Mouse (Mus musculus) gastrocnemius, adult 18-20 months (tissue): ENCODE measurements around the gene Myom1. TPM values are rescaled to one million over a fixed set of nuclear protein-coding genes. Genes with fewer than 3 reads are reported as not detected.

Source experiments
- DNase-seq: peaks from one replicate; pipeline ENCODE4 v3.0.0; 2021; ENCODE audit warnings: low spot score
- total RNA-seq, 2 experiments: library from RNA; stranded (reverse); gene quantifications; 2 replicates each; pipeline ENCODE4 v1.2.3; 2021

Gene Myom1
- total RNA-seq, 2 experiments from 2014 or later = 1,275 to 1,360 TPM

DNA sequence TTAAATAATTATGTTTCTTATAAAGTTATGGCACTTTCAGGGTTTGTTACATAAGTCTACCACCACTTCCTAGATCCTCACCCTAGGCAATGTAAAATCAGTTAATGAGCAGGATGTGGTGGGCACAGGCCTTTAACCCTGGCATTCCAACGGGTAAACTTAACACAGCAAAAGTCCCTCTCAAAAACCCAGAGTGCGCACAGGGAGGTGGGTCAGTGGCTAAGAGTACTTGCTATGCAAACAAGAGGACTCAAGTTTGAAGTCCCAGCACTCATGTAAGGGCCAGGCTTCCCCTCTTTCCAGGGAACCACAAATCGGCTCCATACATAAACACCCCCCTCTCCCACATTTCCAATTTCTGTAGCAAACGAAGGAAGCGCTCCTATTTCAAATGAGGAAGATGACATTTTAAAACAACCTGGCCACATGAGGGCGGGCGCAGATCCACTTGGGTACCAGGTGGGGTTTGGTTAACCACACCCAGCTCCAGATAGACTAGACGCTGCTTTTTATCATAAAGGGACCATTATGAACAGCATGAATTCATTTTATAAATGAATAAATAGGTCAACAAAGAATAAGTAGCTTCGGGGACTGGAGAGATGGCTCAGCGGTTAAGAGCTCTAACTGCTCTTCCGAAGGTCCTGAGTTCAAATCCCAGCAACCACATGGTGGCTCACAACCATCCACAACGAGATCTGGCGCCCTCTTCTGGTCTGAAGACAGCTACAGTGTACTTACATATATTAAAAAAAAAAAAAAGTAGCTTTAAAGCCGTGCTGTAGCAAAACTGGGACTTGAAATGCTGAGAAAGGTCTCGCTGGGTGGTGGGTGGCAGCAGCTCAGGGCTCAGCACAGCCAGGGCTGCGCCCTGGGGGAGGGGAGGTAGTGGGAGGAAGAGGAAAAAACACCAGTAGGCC is 10.5 kb upstream of the Myom1 start:
- no peak for DNase-seq

- no peak for DNase-seq
Measured at GRCm38 (mm10) chr17:70992662-70993061, 9.8 kb upstream of the Myom1 start.

- peak; percentile 45 for DNase-seq
Measured at GRCm38 (mm10) chr17:70993385-70993807, 9.0 kb upstream of the Myom1 start.

DNA sequence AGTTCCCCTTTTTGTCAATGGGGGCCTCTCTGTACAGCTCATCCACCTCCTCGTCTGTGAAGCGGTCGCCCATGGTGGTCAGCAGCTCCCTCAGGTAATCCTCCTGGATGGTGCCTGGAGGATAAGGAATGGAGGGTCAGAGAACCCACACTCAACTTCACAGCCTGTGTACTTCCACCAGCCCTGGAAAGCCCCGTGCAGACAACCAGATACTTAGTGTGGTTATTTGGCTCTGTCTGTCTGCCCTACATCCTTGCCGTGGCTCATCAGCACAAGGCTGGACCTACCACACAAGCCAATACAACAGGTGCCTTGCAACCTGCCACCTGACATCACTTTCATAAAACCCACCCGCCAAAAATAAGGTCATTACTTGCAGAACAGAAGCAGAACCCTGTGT is 7.8 kb upstream of the Myom1 start:
- DNase-seq = no peak

DNA sequence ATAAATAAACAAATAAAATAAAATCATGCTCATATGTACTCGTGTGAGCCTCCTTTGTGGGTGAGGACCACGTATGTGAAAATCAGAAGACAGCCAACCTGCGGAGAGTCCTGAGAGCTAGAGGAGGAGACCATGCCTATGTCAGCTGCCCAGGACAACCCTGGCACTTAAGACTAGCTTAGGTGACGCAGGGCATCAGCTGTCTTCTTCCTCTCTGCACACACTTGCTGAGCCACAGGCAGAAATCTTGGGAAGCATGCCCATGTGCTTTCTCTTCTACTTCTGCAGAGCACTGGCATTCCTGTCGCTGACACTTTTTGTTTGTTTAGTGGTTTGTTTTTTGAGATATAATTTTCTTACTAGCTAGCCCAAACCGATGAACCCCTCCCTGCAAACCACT is 6.9 kb upstream of the Myom1 start:
- DNase-seq = peak; percentile 62

- DNase-seq = no peak
Measured at GRCm38 (mm10) chr17:70997836-70998235, 4.6 kb upstream of the Myom1 start.

GRCm38 (mm10) chr17:70998400-70998975 is 3.9 kb upstream of the Myom1 start:
- DNase-seq = no peak

DNA sequence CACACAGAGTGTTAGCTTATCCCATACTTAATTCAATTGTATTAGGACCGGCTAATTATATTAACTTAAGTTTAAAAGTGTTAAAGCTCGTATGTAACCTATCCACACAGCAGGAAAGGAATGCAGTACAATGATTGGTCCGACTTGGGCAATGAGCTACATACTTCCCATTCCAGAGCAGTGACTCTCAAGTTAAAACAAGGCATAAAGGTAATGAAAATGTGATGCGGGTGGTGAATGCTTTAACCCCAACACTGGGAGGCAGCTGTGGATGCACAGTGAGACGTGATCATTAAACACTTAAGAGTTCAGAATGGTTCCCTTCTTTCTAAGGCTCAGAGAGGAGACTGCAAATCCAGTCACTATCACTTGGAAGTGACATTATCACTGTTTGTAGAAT is 3.2 kb upstream of the Myom1 start:
- DNase-seq = no peak

DNA sequence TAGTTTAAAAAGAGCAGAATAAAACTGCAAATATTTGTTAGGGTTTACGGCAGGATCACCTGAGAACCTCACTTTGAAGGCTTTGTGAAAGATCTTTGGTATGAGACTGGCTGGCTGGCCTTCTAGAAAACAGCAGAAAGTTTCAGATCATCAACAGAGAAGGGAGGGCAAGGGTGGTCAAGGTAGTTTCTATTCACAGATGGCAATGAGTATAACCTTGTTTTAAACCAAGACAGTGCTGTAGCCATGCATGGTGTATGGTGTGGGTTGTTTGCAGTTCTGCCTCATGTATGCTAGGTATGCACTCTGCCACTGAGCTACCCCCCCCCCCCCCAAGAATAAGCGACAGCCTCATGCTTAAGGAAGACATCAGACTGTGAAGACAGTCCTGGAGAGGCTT is 2.2 kb upstream of the Myom1 start:
- no peak for DNase-seq

- DNase-seq = no peak
Measured at GRCm38 (mm10) chr17:71001067-71001466, 1.4 kb upstream of the Myom1 start.

DNA sequence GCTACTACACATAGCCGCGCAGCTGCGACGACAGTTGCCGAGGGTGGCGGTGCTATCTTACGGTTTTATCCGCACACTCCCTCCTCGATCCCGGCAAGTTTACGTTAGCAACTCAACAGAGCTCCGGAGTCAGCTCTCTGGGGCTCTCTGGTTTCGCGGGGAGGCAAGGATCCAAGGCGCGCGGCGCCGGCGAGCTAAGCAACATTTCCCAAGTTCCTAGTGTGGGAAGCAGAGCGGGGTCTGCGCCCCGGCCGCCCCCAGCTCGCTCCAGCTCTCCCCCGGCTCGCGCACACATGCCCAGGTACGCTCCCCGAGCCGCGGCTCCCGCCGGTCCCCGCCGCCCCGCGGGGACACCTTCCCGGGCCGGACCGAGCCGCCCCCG is 743 bp upstream of the Myom1 start:
- DNase-seq = peak; percentile 68

GRCm38 (mm10) chr17:71002744-71003094 is 286 bp downstream of the Myom1 start, which contains the start of gene Myl12a:
Myl12a (minus strand) TSS chr17:71002878.
- no peak for DNase-seq

DNA sequence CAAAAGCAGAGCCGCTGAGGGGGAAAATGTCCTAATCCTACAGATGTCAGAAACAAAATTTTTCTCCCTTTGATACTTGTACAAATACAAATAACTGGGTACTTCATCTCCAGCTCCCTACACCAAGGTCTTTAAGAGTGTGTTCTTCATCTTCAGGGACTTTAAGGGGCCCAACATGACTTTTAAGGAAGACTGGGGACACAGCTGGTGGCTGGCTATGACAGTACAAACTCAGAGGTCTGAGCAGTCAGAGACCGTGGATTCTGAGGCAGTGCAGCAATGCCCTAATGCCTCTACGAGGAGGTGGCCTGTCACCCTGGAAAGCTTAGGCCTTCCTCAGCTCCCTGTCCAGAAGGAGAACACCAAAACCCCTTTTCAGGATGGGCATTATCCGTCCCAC is 679 bp downstream of the Myom1 start:
- DNase-seq = no peak

DNA sequence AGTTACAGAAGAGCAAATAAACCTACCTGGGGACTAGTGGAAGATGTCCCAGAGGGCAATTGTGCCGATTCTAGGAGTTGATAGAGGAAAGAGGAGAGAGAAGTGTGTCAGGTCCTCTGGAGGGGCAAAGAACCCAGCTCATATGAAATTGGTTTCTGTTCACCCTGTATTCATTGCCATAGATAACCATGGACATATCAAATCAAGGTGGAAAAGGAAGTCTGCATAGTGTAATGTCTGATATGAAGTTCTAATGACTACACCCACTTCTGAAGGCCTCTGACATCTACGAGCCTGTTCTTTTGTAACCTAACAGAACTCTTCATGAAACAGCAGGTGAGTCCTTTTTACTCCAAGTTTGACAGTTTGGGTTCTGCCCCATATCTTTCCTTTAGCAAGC is 1.3 kb downstream of the Myom1 start:
- DNase-seq = no peak

GRCm38 (mm10) chr17:71004186-71004960 is 1.9 kb downstream of the Myom1 start:
- DNase-seq = peak; percentile 70

DNA sequence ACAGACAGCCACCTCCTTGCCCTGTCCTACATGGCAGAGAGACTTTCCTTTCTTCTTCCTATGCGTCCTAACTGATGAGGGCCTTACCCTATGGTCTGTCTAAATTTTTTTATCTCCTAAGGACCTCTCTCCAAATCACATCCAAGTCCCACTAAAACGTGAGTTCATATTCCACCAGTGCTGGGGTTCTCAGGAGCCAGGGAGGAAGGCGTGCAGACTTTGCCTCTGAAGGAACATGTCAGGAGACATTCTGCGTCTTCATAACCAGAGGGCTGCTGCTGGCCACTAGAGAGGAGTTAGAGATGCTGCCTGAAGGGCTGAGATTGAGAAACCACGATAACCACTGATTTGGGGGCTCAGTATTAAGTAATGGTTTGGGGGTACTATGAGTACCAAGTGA is 4.5 kb downstream of the Myom1 start:
- no peak for DNase-seq

- no peak for DNase-seq
Measured at GRCm38 (mm10) chr17:71008676-71009075, 6.2 kb downstream of the Myom1 start.

DNA sequence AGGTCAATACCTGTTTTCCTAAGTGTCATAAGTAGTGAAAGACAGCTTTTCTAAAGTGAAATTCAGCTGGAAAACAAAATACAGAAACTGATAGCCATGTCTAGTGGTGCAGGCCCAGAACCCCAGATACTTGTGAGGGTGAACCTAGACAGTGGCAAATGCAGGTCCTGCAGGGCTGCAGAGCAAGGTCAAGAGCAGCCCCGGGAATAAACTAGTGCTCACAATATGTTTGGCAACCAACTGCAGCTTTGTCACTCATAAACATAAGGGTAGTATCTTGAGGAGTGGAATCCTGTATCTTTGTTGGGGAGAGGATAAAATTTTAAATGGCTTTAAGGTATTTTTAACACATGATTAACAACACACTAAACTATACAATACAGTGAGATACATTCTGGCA is 7.3 kb downstream of the Myom1 start:
- no peak for DNase-seq

GRCm38 (mm10) chr17:71010646-71011242 is 8.3 kb downstream of the Myom1 start:
- DNase-seq = no peak

GRCm38 (mm10) chr17:71011931-71012662 is 9.7 kb downstream of the Myom1 start:
- DNase-seq = no peak

DNA sequence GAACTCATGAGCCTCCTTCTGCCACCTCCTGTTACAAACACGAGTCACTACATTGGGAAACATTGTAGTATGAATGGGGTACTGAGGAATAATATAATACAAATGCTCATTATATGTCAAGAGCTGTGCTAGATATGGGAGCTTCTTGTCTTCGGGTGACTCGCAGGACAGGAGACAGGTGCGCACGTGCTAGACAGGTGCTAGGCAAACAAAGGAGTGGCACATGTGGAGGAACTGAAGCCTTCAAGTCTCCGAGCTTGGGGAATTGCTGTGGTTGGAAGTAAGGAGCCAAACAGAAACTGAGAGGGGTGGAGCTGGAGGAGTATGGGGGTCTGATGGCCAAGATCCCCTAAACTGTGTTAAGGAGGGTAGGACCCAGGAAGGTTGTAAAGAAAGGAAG is 10.7 kb downstream of the Myom1 start:
- DNase-seq = no peak
